Mouse (Mus musculus) heart, embryonic 12.5 days (tissue): ENCODE data around the gene Cyp2j7. TPM values are rescaled to one million over a fixed set of nuclear protein-coding genes. Genes with fewer than 3 reads are reported as not detected.
"Not testable (repeated sequence)": the region's sequence is repeated elsewhere in the genome, so short reads cannot be mapped to it uniquely, and the experiment has no call there.

Experiments
- ATAC-seq: fragments of 200-750 bp; cut with Nextera tagmentation; 2 replicates; pipeline ENCODE4 v1.8.0; 2017; ENCODE audit warnings: moderate TSS enrichment, moderate library complexity; ENCODE audit not compliant: insufficient number of reproducible peaks, low FRiP score
- H3K27ac ChIP-seq: fragments of 300-500 bp; sonication (generic); 2 replicates; pipeline ENCODE4 v1.5.1; 2016; ENCODE audit warnings: mild to moderate bottlenecking, moderate library complexity; ENCODE audit not compliant: poor library complexity, severe bottlenecking
- H3K27me3 ChIP-seq: fragments of 300-500 bp; sonication (generic); replicated peaks from 2 replicates; pipeline ENCODE4 v1.6.1; 2016; ENCODE audit warnings: mild to moderate bottlenecking, moderate library complexity
- H3K36me3 ChIP-seq: fragments of 300-500 bp; sonication (generic); 2 replicates; pipeline ENCODE4 v1.6.1; 2016; ENCODE audit warnings: mild to moderate bottlenecking, moderate library complexity
- H3K4me1 ChIP-seq: fragments of 300-500 bp; sonication (generic); replicated peaks from 2 replicates; pipeline ENCODE4 v1.6.1; 2016; ENCODE audit warnings: mild to moderate bottlenecking
- H3K4me2 ChIP-seq: fragments of 300-500 bp; sonication (generic); 2 replicates; pipeline ENCODE4 v1.6.1; 2016; ENCODE audit warnings: mild to moderate bottlenecking, moderate library complexity
- H3K4me3 ChIP-seq: fragments of 300-500 bp; sonication (generic); 2 replicates; pipeline ENCODE4 v1.5.1; 2016; ENCODE audit warnings: mild to moderate bottlenecking
- H3K9ac ChIP-seq: fragments of 300-500 bp; sonication (generic); 2 replicates; pipeline ENCODE4 v1.6.1; 2016; ENCODE audit warnings: mild to moderate bottlenecking, moderate library complexity
- H3K9me3 ChIP-seq: fragments of 300-500 bp; sonication (generic); replicated peaks from 2 replicates; pipeline ENCODE4 v1.6.1; 2016; ENCODE audit warnings: mild to moderate bottlenecking, moderate library complexity
- WGBS: fragments of 180-500 bp; shearing (Covaris S2); methylation state at CpG from one replicate; pipeline ENCODE4 v1.1.7; 2016; 5-methylcytosine and 5-hydroxymethylcytosine counted together
- polyA plus RNA-seq: library from polyadenylated mRNA; unstranded; fragments of >200 nt; fragmentation: Nextera tagmentation; extraction: Ambion mirVana; gene quantifications from 2 replicates; pipeline ENCODE4 v1.2.1, GENCODE M21; 2016

The Cyp2j7 gene
- not detected in 2 replicates for polyA plus RNA-seq

GRCm38 (mm10) chr4:96236559-96236958 lies at the start of gene Cyp2j7:
Cyp2j7 (minus strand) TSS chr4:96236659.
- 69% methylated on average over 3 of the region's 3 CpGs for WGBS
- Histone ChIP-seq H3K36me3 (no peaks in the 10 kb centered on the region), H3K27ac (no peak within 1 kb of the TSS), H3K4me1 (no peaks in the 10 kb centered on the region), H3K9me3 (no peaks in the 10 kb centered on the region), H3K27me3 (no peaks in the 10 kb centered on the region), H3K4me2 (no peak within 1 kb of the TSS), H3K9ac (no peak within 1 kb of the TSS), H3K4me3 (no peak within 1 kb of the TSS)
- no peak for ATAC-seq

GRCm38 (mm10) chr4:96276896-96277295 lies 40.4 kb upstream of the Cyp2j7 start:
- H3K27ac ChIP-seq, H3K4me2 ChIP-seq, H3K36me3 ChIP-seq, H3K4me1 ChIP-seq, H3K27me3 ChIP-seq, H3K4me3 ChIP-seq, H3K9ac ChIP-seq, ATAC-seq: not testable (repeated sequence)
- H3K9me3 ChIP-seq: peaks cover 19% of the 10 kb centered on the region
- 76% methylated on average over 1 of the region's 1 CpGs for WGBS

GRCm38 (mm10) chr4:96273907-96274306 lies 37.4 kb upstream of the Cyp2j7 start:
- Histone ChIP-seq H3K4me2 (no peak overlapping the region), H3K27ac (no peak overlapping the region), H3K36me3 (no peaks in the 10 kb centered on the region), H3K4me3 (no peak overlapping the region), H3K27me3 (no peaks in the 10 kb centered on the region), H3K4me1 (no peaks in the 10 kb centered on the region), H3K9me3 (peaks cover under 1% of the 10 kb centered on the region), H3K9ac (no peak overlapping the region)
- ATAC-seq: no peak

- H3K4me1 ChIP-seq: no peaks in the 10 kb centered on the region
- H3K27me3 ChIP-seq: no peaks in the 10 kb centered on the region
- no peak overlapping the region for H3K4me2 ChIP-seq
- H3K27ac ChIP-seq: no peak overlapping the region
- H3K4me3 ChIP-seq: no peak overlapping the region
- H3K9me3 ChIP-seq: no peaks in the 10 kb centered on the region
- no peak overlapping the region for H3K9ac ChIP-seq
- no peak for ATAC-seq
- H3K36me3 ChIP-seq: no peaks in the 10 kb centered on the region
- WGBS: 67% methylated on average over 1 of the region's 1 CpGs
Observed at GRCm38 (mm10) chr4:96196701-96197100, 39.8 kb downstream of the Cyp2j7 start.

GRCm38 (mm10) chr4:96189321-96189720 lies 47.1 kb downstream of the Cyp2j7 start:
- not testable (repeated sequence) for H3K9me3 ChIP-seq, ATAC-seq, H3K9ac ChIP-seq, H3K4me1 ChIP-seq, H3K27me3 ChIP-seq, H3K4me2 ChIP-seq, H3K27ac ChIP-seq, H3K4me3 ChIP-seq, H3K36me3 ChIP-seq
- 80% methylated on average over 5 of the region's 5 CpGs for WGBS

- H3K27me3 ChIP-seq: not testable (repeated sequence)
- 77% methylated on average over 2 of the region's 2 CpGs for WGBS
Observed at GRCm38 (mm10) chr4:96188671-96189070, 47.8 kb downstream of the Cyp2j7 start.

GRCm38 (mm10) chr4:96188146-96188545 lies 48.3 kb downstream of the Cyp2j7 start:
- not testable (repeated sequence) for H3K27me3 ChIP-seq, H3K9ac ChIP-seq, H3K4me3 ChIP-seq, H3K27ac ChIP-seq, H3K9me3 ChIP-seq, H3K36me3 ChIP-seq, H3K4me2 ChIP-seq, ATAC-seq, H3K4me1 ChIP-seq
- WGBS: 78% methylated on average over 2 of the region's 2 CpGs

More at GRCm38 (mm10) chr4:96188671-96189070, 47.8 kb downstream of the Cyp2j7 start:
- not testable (repeated sequence) for H3K9me3 ChIP-seq, H3K4me2 ChIP-seq, ATAC-seq, H3K4me3 ChIP-seq, H3K9ac ChIP-seq, H3K4me1 ChIP-seq, H3K27ac ChIP-seq, H3K36me3 ChIP-seq

GRCm38 (mm10) chr4:96184716-96185115 lies 51.7 kb downstream of the Cyp2j7 start:
- not testable (repeated sequence) for H3K9ac ChIP-seq, H3K9me3 ChIP-seq, H3K4me2 ChIP-seq, H3K27ac ChIP-seq, H3K27me3 ChIP-seq, H3K4me1 ChIP-seq, H3K4me3 ChIP-seq, ATAC-seq, H3K36me3 ChIP-seq
- 84% methylated on average over 2 of the region's 2 CpGs for WGBS

GRCm38 (mm10) chr4:96162839-96163238 lies 73.6 kb downstream of the Cyp2j7 start:
- no peaks in the 10 kb centered on the region for H3K4me1 ChIP-seq
- no peak for ATAC-seq
- 79% methylated on average over 1 of the region's 1 CpGs for WGBS

GRCm38 (mm10) chr4:96161575-96161974 lies 74.9 kb downstream of the Cyp2j7 start:
- Histone ChIP-seq H3K9me3 (no peaks in the 10 kb centered on the region), H3K4me2 (no peak overlapping the region), H3K4me3 (no peak overlapping the region), H3K27me3 (no peaks in the 10 kb centered on the region), H3K4me1 (no peaks in the 10 kb centered on the region), H3K27ac (no peak overlapping the region), H3K9ac (no peak overlapping the region), H3K36me3 (no peaks in the 10 kb centered on the region)
- WGBS: 65% methylated on average over 1 of the region's 1 CpGs
- no peak for ATAC-seq

More at GRCm38 (mm10) chr4:96162839-96163238, 73.6 kb downstream of the Cyp2j7 start:
- H3K27me3 ChIP-seq: no peaks in the 10 kb centered on the region
- H3K9me3 ChIP-seq: no peaks in the 10 kb centered on the region
- H3K4me2 ChIP-seq: no peak overlapping the region
- H3K36me3 ChIP-seq: no peaks in the 10 kb centered on the region
- H3K9ac ChIP-seq: no peak overlapping the region
- H3K4me3 ChIP-seq: no peak overlapping the region
- H3K27ac ChIP-seq: no peak overlapping the region
